9 mouse cellular contexts compared by ENCODE assay signal in the genomic region with DNA sequence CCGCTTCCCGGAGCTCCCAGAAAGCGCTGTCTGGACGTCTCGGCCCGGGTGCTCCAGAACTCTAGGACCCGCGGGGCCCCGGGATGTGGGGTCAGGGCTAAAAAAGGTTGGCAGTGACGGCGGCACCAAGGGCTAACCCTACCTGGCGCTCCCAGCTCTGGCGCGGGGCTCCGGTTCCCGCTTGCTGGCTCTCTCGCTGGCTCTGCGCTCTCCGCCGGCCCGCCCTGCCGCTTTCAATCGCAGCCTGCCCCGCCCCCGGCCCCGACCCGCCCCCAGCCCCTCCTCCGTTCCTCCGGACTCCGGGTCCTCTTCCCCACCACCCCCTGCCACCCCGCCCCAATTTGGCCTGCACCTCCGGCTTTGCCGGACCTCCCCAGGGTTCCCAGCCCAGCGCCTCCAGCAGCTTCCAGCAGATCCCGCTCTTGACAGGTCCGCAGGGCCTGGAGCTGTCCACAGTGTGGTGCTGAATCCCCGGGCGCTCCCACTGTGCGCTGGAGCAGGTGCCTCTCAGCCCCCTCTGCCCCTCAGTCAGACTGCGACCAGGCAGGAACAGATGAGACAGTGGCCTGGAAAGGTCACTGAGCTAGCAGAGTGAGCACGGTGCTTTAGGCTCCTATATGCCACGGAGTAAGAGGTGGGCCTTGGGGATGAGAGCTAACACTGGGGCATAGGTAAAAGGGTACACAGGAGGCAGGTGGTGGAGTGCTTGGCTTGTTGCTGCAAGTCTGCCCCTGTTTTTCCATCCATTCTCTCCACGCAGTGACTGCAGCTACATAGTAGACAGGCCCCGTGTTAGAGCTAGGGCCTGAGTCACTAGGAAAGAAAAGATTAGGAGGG. TPM values are rescaled to one million over a fixed set of nuclear protein-coding genes. Genes with fewer than 3 reads are reported as not detected.
DNase-seq lines count a peak whose midpoint lies in the region; ATAC-seq and TF ChIP-seq lines count a peak whose summit lies in the region.
"Had no signal": no experiment of that assay in that cellular context is flagged by ENCODE, and none has a peak within 500 bp of the region (broad histone marks: within the 10 kb centered on the region; RNA-seq: fewer than 3 reads in every experiment).

Gene Grm2, minus strand, starts transcription at position 199 of the 837 bp plus-strand sequence.

- peak within 1 kb of the TSS; percentile 29 for H3K4me3 ChIP-seq in embryonic facial prominence, embryonic 12.5 days
- peak within 1 kb of the TSS; percentile 38 for H3K4me3 ChIP-seq in heart, embryonic 16.5 days (ENCODE audit: low read length)
- H3K4me3 ChIP-seq in olfactory bulb, adult 2 months (ENCODE audit: insufficient read depth, low read depth, low read length) = peak within 1 kb of the TSS; percentile 70

- ATAC-seq in embryonic facial prominence, embryonic 12.5 days (ENCODE audit: insufficient number of reproducible peaks, insufficient read depth, low FRiP score, low TSS enrichment) = peak; percentile 41; the same call in 1 of the 2 replicates
- ATAC-seq in heart, embryonic 16.5 days (replicated peaks; ENCODE audit: extremely low read depth, insufficient read depth, low FRiP score) = peak; percentile 64

- H3K27ac ChIP-seq in embryonic facial prominence, embryonic 12.5 days = no peak within 1 kb of the TSS
- no peak within 1 kb of the TSS for H3K27ac ChIP-seq in heart, embryonic 16.5 days (ENCODE audit: low read length)
- H3K27ac ChIP-seq in olfactory bulb, adult 2 months (ENCODE audit: insufficient read depth, low read depth, low read length) = peak within 1 kb of the TSS; percentile 89

- TF ChIP-seq POLR2A in olfactory bulb, adult 2 months (IDR thresholded peaks at IDR 0.05; ENCODE audit: insufficient read depth, low read depth, low read length) = peak; percentile 51; the same call in 1 of the 2 replicates

- no peak for TF ChIP-seq CTCF in olfactory bulb, adult 2 months (IDR thresholded peaks at IDR 0.05; ENCODE audit: insufficient read depth, low read depth, low read length)

- peaks cover 25% of the 10 kb centered on the region for H3K27me3 ChIP-seq in embryonic facial prominence, embryonic 12.5 days
- H3K27me3 ChIP-seq in heart, embryonic 16.5 days (ENCODE audit: control insufficient read depth, insufficient read depth, low read length) = peaks cover 36% of the 10 kb centered on the region

- H3K4me2 ChIP-seq in embryonic facial prominence, embryonic 12.5 days (replicated peaks) = peak within 1 kb of the TSS; percentile 61
- H3K4me2 ChIP-seq in heart, embryonic 16.5 days (ENCODE audit: low read depth, low read length) = peak within 1 kb of the TSS; percentile 62

- H3K4me1 ChIP-seq in embryonic facial prominence, embryonic 12.5 days = peaks cover 10% of the 10 kb centered on the region
- 0 out of 2 replicates have a peak, but pooled peaks cover 6% of the 10 kb centered on the region for H3K4me1 ChIP-seq in heart, embryonic 16.5 days (ENCODE audit: control insufficient read depth, insufficient read depth, low read length)
- peaks cover 39% of the 10 kb centered on the region for H3K4me1 ChIP-seq in olfactory bulb, adult 2 months (ENCODE audit: control insufficient read depth, insufficient read depth, low read length)

- 1% methylated on average over 39 of the region's 44 CpGs for WGBS in embryonic facial prominence, embryonic 12.5 days
- WGBS in heart, embryonic 16.5 days = 2% methylated on average over 38 of the region's 44 CpGs
- WGBS in olfactory bulb, adult 2 months = 1% methylated on average over 44 of the region's 44 CpGs

- H3K9me3 ChIP-seq in embryonic facial prominence, embryonic 12.5 days = no peaks in the 10 kb centered on the region
- no peaks in the 10 kb centered on the region for H3K9me3 ChIP-seq in heart, embryonic 16.5 days (replicated peaks; ENCODE audit: control insufficient read depth, low read length)

- no peak within 1 kb of the TSS for H3K9ac ChIP-seq in embryonic facial prominence, embryonic 12.5 days
- no peak within 1 kb of the TSS for H3K9ac ChIP-seq in heart, embryonic 16.5 days (ENCODE audit: low read length)

- H3K36me3 ChIP-seq in embryonic facial prominence, embryonic 12.5 days = peaks cover 28% of the 10 kb centered on the region
- peaks cover 28% of the 10 kb centered on the region for H3K36me3 ChIP-seq in heart, embryonic 16.5 days (ENCODE audit: control insufficient read depth, insufficient read depth)

- peak; percentile 56 for DNase-seq in right cerebral cortex, postnatal 14 days
- DNase-seq in right cerebral cortex, adult 2 months (ENCODE audit: low spot score in 2 of 2) = no peak
- peak; percentile 90 for DNase-seq in kidney, postnatal 10 days
- DNase-seq in lung, adult 18-20 months = peak; percentile 29 to 46
- DNase-seq in natural killer cell, adult 2 months (ENCODE audit: low spot score in 2 of 2) = no peak

RNA-seq across cellular contexts. Expression of gene Grm2, which starts in this region (rescaled TPM):
- 0.93 and 2.0 TPM in 2 replicates for polyA plus RNA-seq in embryonic facial prominence, embryonic 12.5 days (2016; fragmentation: Nextera tagmentation; extraction: Ambion mirVana)
- polyA plus RNA-seq in heart, embryonic 16.5 days (2015; fragmentation: Nextera tagmentation; extraction: Ambion mirVana) = not detected in 2 replicates
- polyA plus RNA-seq in olfactory bulb, adult 2 months (2012; ENCODE audit: insufficient read depth, insufficient read length, low replicate concordance, missing spikeins) = not detected in 2 replicates
- polyA plus RNA-seq: spleen, adult 2 months had no signal

Comparison
In these comparisons a context has a peak if more than half of its experiments do, and no peak if none do; other contexts are left out.
1. DNase-seq: peak in right cerebral cortex, postnatal 14 days (single experiment), kidney, postnatal 10 days (single experiment) and lung, adult 18-20 months (2 of 2); none in right cerebral cortex, adult 2 months (0 of 2) and natural killer cell, adult 2 months (0 of 2).
2. Peak in ATAC-seq, H3K4me3 ChIP-seq and H3K4me2 ChIP-seq in heart, embryonic 16.5 days; RNA of the gene not detected or under 1 TPM.
3. Peak in every context shown above with its lines, with median percentiles within 50 percentile points of each other: H3K4me3 ChIP-seq.